Mouse (Mus musculus) kidney, adult 2 months (tissue): Measurements from ENCODE around the gene Spata31d1d. TPM values are rescaled to one million over a fixed set of nuclear protein-coding genes. Genes with fewer than 3 reads are reported as not detected.
"Not testable (repeated sequence)": the region's sequence is repeated elsewhere in the genome, so short reads cannot be mapped to it uniquely, and the experiment has no call there.

ENCODE experiments used
- DNase-seq: peaks from one replicate; pipeline ENCODE4 v3.0.0; 2021
- H3K27ac ChIP-seq: fragments of 200-500 bp; 2 replicates; pipeline ENCODE4 v1.5.1; 2012; ENCODE audit warnings: low read depth, low read length, control low read depth, inconsistent platforms; ENCODE audit not compliant: insufficient read depth
- H3K27me3 ChIP-seq: fragments of 200-500 bp; replicated peaks from 2 replicates; pipeline ENCODE4 v1.6.1; 2012; ENCODE audit warnings: mild to moderate bottlenecking, moderate library complexity, low read length, inconsistent platforms; ENCODE audit not compliant: control insufficient read depth, insufficient read depth
- H3K36me3 ChIP-seq: fragments of 200-500 bp; 2 replicates; pipeline ENCODE4 v1.6.1; 2012; ENCODE audit warnings: mild to moderate bottlenecking, moderate library complexity, low read length, inconsistent platforms; ENCODE audit not compliant: control insufficient read depth, insufficient read depth
- H3K4me1 ChIP-seq: fragments of 200-500 bp; 2 replicates; pipeline ENCODE4 v1.6.1; 2011; ENCODE audit warnings: low read length; ENCODE audit not compliant: control insufficient read depth, insufficient read depth
- H3K4me3 ChIP-seq: fragments of 200-500 bp; 2 replicates; pipeline ENCODE4 v1.5.1; 2011; ENCODE audit warnings: mild to moderate bottlenecking, low read depth, low read length, control low read depth; ENCODE audit not compliant: insufficient read depth
- CTCF ChIP-seq: fragments of 200-500 bp; conservative IDR thresholded peaks from 2 replicates; pipeline ENCODE4 v1.5.1; 2011; ENCODE audit warnings: low read depth, mild to moderate bottlenecking, control low read depth, low read length, moderate library complexity, mixed read lengths; ENCODE audit not compliant: insufficient read depth, insufficient read length
- POLR2A ChIP-seq: fragments of 200-500 bp; IDR thresholded peaks from one replicate; pipeline ENCODE4 v1.6.1; 2011; ENCODE audit warnings: low read depth, low read length, control low read depth
- WGBS: fragments of 180-500 bp; shearing (Covaris S2); methylation state at CpG from one replicate; pipeline ENCODE4 v1.1.7; 2018; 5-methylcytosine and 5-hydroxymethylcytosine counted together
- polyA plus RNA-seq: library from polyadenylated mRNA; depleted of rRNA; stranded (reverse); fragments of >200 nt; gene quantifications from 2 replicates; pipeline ENCODE4 v1.2.3, GENCODE M21; 2012

Gene Spata31d1d
- polyA plus RNA-seq, 1 experiment: not detected

DNA sequence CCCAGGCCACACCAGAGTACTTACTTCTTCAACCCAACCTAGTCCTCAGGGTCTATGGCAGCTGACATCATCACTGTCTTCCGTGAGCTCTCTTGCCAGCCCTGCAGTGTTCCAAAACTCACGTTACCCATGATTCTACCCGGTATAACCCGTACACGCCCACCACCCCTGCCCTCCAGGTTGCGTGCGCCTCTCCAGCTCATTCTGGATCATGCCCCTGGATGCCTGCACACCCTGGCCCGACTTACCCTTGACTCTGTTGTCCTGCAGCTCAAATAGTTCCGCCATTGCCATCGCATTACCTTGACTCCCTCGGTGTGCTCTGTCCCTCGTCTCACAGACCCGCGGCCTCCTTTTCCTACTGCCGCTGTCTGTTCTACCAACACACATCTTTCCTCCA, 21.3 kb downstream of the Spata31d1d start, which contains the start of gene Spata31d1a:
Gene Spata31d1a (minus strand): TSS at position 101 of the 400 bp plus-strand sequence.
- 92% methylated on average over 15 of the region's 15 CpGs for WGBS
- Histone ChIP-seq H3K4me3 (no peak within 1 kb of the TSS), H3K36me3 (no peaks in the 10 kb centered on the region), H3K4me1 (no peaks in the 10 kb centered on the region), H3K27ac (no peak within 1 kb of the TSS), H3K27me3 (no peaks in the 10 kb centered on the region)
- DNase-seq: no peak
- TF ChIP-seq POLR2A: no peak
- no peak for TF ChIP-seq CTCF

GRCm38 (mm10) chr13:59704562-59704961, 27.0 kb downstream of the Spata31d1d start:
- DNase-seq: peak; percentile 62
- H3K4me1 ChIP-seq: no peaks in the 10 kb centered on the region
- 37% methylated on average over 12 of the region's 12 CpGs for WGBS
- no peak for TF ChIP-seq POLR2A
- TF ChIP-seq CTCF: peak; percentile 27; the same call in 1 of the 2 replicates
- no peak overlapping the region for H3K27ac ChIP-seq
- no peaks in the 10 kb centered on the region for H3K27me3 ChIP-seq
- peak overlapping the region; percentile 17; the same call in 1 of the 2 replicates for H3K4me3 ChIP-seq
- no peaks in the 10 kb centered on the region for H3K36me3 ChIP-seq

- H3K27me3 ChIP-seq: no peaks in the 10 kb centered on the region
- TF ChIP-seq POLR2A (no peak), CTCF (no peak)
- no peak for DNase-seq
- no peaks in the 10 kb centered on the region for H3K36me3 ChIP-seq
- WGBS: 80% methylated on average over 12 of the region's 12 CpGs
- H3K4me1 ChIP-seq: no peaks in the 10 kb centered on the region
- H3K4me3 ChIP-seq: no peak overlapping the region
- no peak overlapping the region for H3K27ac ChIP-seq
Measured at GRCm38 (mm10) chr13:59703514-59703913, 28.0 kb downstream of the Spata31d1d start.

DNA sequence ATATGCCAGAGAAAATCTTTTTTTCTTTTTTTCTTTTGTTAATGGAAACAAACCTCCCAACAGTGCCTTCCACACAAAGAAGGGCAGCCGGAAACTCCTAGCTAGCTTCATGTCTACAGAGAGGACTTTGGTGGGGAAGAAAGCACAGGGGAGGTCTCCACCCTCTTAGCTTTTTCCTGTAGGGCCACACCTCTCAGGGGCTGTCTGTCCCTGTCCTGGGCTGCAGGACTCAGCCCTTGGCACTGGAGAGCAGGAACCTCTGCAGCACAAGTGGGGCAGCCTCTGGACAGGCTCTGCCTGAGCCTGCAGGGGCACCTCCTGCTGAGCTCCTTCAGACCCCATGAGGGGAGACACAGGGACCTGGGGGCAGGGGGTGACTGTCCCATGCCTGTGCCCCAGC, 31.4 kb downstream of the Spata31d1d start:
- not testable (repeated sequence) for H3K4me1 ChIP-seq, H3K27me3 ChIP-seq, H3K4me3 ChIP-seq, H3K36me3 ChIP-seq, H3K27ac ChIP-seq
- peak; percentile 10 for DNase-seq
- 76% methylated on average over 1 of the region's 1 CpGs for WGBS

- TF ChIP-seq CTCF: no peak
- no peak for TF ChIP-seq POLR2A
- no peak for DNase-seq
Measured at GRCm38 (mm10) chr13:59699131-59699530, 32.4 kb downstream of the Spata31d1d start.

DNA sequence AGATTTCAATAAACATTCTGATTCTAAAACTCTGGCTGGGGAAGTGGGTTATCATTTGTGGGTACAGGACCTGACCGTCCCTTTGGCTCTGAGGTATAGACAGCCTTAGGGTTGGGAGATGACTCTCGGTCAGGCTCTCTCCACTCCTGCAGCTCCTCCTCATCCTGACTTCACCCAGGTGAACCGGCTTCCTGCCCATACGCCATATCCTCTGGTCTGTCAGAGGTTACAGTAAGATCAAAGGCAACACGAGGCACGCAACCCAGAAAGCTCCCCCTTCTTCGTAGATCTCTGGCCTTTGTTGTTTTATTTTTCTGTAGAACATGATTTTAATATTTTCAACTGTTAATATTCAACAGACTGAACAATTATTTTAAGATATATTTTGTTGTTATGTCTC, 35.8 kb downstream of the Spata31d1d start:
- H3K27ac ChIP-seq: no peak overlapping the region
- no peaks in the 10 kb centered on the region for H3K4me1 ChIP-seq
- no peaks in the 10 kb centered on the region for H3K27me3 ChIP-seq
- no peak overlapping the region for H3K4me3 ChIP-seq
- no peaks in the 10 kb centered on the region for H3K36me3 ChIP-seq
- 80% methylated on average over 7 of the region's 7 CpGs for WGBS
- no peak for DNase-seq
- TF ChIP-seq POLR2A: no peak
- no peak for TF ChIP-seq CTCF

More at GRCm38 (mm10) chr13:59699131-59699530, 32.4 kb downstream of the Spata31d1d start:
- no peak overlapping the region for H3K27ac ChIP-seq
- H3K4me1 ChIP-seq: no peaks in the 10 kb centered on the region
- H3K27me3 ChIP-seq: no peaks in the 10 kb centered on the region
- 92% methylated on average over 8 of the region's 8 CpGs for WGBS
- H3K4me3 ChIP-seq: no peak overlapping the region
- H3K36me3 ChIP-seq: no peaks in the 10 kb centered on the region

DNA sequence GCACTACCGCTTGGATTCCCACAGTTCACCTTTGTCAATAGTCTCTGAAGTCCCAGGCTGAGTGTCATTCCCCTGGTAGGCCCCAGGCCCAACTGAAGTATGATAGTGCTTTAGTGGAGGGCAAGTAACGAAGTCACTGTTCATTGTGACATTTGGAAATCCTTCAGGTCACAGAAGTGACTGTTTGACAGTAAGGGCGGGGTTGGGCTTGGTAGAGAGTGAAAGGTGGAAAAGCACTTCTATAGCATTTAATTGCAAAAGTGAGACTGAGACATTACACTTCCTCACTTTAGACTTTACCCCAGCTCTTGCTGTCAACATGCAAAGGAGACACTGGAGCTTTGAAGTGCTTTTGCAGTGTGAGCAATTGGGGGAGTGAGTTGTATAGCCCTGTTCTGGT, 37.5 kb downstream of the Spata31d1d start, which contains the start of gene 4921517D22Rik:
Gene 4921517D22Rik (minus strand): TSS at position 101 of the 400 bp plus-strand sequence.
- no peak for TF ChIP-seq CTCF
- no peak for TF ChIP-seq POLR2A
- WGBS: 92% methylated on average over 3 of the region's 3 CpGs
- no peaks in the 10 kb centered on the region for H3K4me1 ChIP-seq
- H3K4me3 ChIP-seq: no peak within 1 kb of the TSS
- no peak for DNase-seq
- no peaks in the 10 kb centered on the region for H3K27me3 ChIP-seq
- H3K36me3 ChIP-seq: no peaks in the 10 kb centered on the region
- H3K27ac ChIP-seq: no peak within 1 kb of the TSS
